Mouse (Mus musculus): ENCODE data around the gene Camta1. TPM values are rescaled to one million over a fixed set of nuclear protein-coding genes. Genes with fewer than 3 reads are reported as not detected.

The Camta1 gene
- polyA plus RNA-seq, 1 experiment from 2014 or later: 171 TPM

- H3K27me3 ChIP-seq (ENCODE audit: control insufficient read depth, insufficient read depth, low read length): no peaks in the 10 kb centered on the region
- no peak overlapping the region for H3K27ac ChIP-seq
- H3K4me2 ChIP-seq (replicated peaks): no peak overlapping the region
- H3K4me1 ChIP-seq (replicated peaks; ENCODE audit: control insufficient read depth, insufficient read depth, low read length): peaks cover 32% of the 10 kb centered on the region
- 35% methylated on average over 4 of the region's 4 CpGs for WGBS
- H3K4me3 ChIP-seq (replicated peaks; ENCODE audit: low read length): no peak overlapping the region
- ATAC-seq (ENCODE audit: low FRiP score) (no peak), DNase-seq (ENCODE audit: low spot score) (no peak)
- no peaks in the 10 kb centered on the region for H3K36me3 ChIP-seq (replicated peaks; ENCODE audit: control insufficient read depth, insufficient read depth)
- H3K9ac ChIP-seq: no peak overlapping the region
- no peaks in the 10 kb centered on the region for H3K9me3 ChIP-seq (ENCODE audit: control insufficient read depth, low read length)
Measured at GRCm38 (mm10) chr4:151215866-151216265, 645.8 kb downstream of the Camta1 start.

- H3K4me3 ChIP-seq (replicated peaks; ENCODE audit: low read length): no peak overlapping the region
- no peak for ATAC-seq (ENCODE audit: low FRiP score)
- H3K9ac ChIP-seq: no peak overlapping the region
- no peak overlapping the region for H3K4me2 ChIP-seq (replicated peaks)
- H3K36me3 ChIP-seq (replicated peaks; ENCODE audit: control insufficient read depth, insufficient read depth): no peaks in the 10 kb centered on the region
- WGBS: 58% methylated on average over 1 of the region's 1 CpGs
- peaks cover 32% of the 10 kb centered on the region for H3K4me1 ChIP-seq (replicated peaks; ENCODE audit: control insufficient read depth, insufficient read depth, low read length)
- no peak overlapping the region for H3K27ac ChIP-seq
- no peaks in the 10 kb centered on the region for H3K9me3 ChIP-seq (ENCODE audit: control insufficient read depth, low read length)
- H3K27me3 ChIP-seq (ENCODE audit: control insufficient read depth, insufficient read depth, low read length): no peaks in the 10 kb centered on the region
- no peak for DNase-seq (ENCODE audit: low spot score)
Measured at GRCm38 (mm10) chr4:151215179-151215578, 646.5 kb downstream of the Camta1 start.

GRCm38 (mm10) chr4:151213475-151213874, 648.2 kb downstream of the Camta1 start:
- no peak overlapping the region for H3K4me3 ChIP-seq (replicated peaks; ENCODE audit: low read length)
- ATAC-seq (ENCODE audit: low FRiP score) (no peak), DNase-seq (ENCODE audit: low spot score) (no peak)
- no peak overlapping the region for H3K27ac ChIP-seq
- H3K9ac ChIP-seq: no peak overlapping the region
- H3K36me3 ChIP-seq (replicated peaks; ENCODE audit: control insufficient read depth, insufficient read depth): no peaks in the 10 kb centered on the region
- H3K4me1 ChIP-seq (replicated peaks; ENCODE audit: control insufficient read depth, insufficient read depth, low read length): peaks cover 32% of the 10 kb centered on the region
- WGBS: 36% methylated on average over 11 of the region's 11 CpGs
- H3K27me3 ChIP-seq (ENCODE audit: control insufficient read depth, insufficient read depth, low read length): no peaks in the 10 kb centered on the region
- H3K4me2 ChIP-seq (replicated peaks): no peak overlapping the region
- no peaks in the 10 kb centered on the region for H3K9me3 ChIP-seq (ENCODE audit: control insufficient read depth, low read length)

- H3K9ac ChIP-seq: no peak overlapping the region
- H3K4me2 ChIP-seq (replicated peaks): no peak overlapping the region
- no peak overlapping the region for H3K4me3 ChIP-seq (replicated peaks; ENCODE audit: low read length)
- ATAC-seq (ENCODE audit: low FRiP score): no peak
- WGBS: 88% methylated on average over 6 of the region's 6 CpGs
- DNase-seq (ENCODE audit: low spot score): no peak
- H3K4me1 ChIP-seq (replicated peaks; ENCODE audit: control insufficient read depth, insufficient read depth, low read length): peaks cover 39% of the 10 kb centered on the region
- no peaks in the 10 kb centered on the region for H3K27me3 ChIP-seq (ENCODE audit: control insufficient read depth, insufficient read depth, low read length)
- H3K9me3 ChIP-seq (ENCODE audit: control insufficient read depth, low read length): no peaks in the 10 kb centered on the region
- no peaks in the 10 kb centered on the region for H3K36me3 ChIP-seq (replicated peaks; ENCODE audit: control insufficient read depth, insufficient read depth)
- no peak overlapping the region for H3K27ac ChIP-seq
Measured at GRCm38 (mm10) chr4:151211992-151212391, 649.7 kb downstream of the Camta1 start.

DNA sequence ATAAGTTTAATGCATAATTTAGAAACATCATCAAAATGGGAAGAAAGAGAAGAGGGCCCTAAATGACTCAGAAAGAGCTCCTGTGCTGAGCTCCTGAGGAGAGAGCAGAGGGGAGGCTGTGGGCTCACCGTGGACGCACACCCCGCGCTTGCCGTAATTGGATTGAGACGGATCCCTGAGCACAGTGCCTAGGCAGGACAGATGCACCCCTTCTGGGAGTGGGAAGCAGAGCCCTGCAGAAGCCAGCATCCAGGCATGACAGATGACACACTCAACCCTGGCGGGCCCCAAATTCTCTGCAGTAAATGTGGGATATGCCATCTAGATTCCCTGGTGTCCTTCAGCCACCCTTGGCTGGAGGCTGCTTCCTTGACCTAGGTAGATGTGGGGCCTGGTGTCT, 654.1 kb downstream of the Camta1 start:
- no peak overlapping the region for H3K27ac ChIP-seq
- no peaks in the 10 kb centered on the region for H3K9me3 ChIP-seq (ENCODE audit: control insufficient read depth, low read length)
- no peak overlapping the region for H3K9ac ChIP-seq
- no peaks in the 10 kb centered on the region for H3K27me3 ChIP-seq (ENCODE audit: control insufficient read depth, insufficient read depth, low read length)
- 59% methylated on average over 7 of the region's 7 CpGs for WGBS
- peaks cover 7% of the 10 kb centered on the region; the same call in 1 of the 2 replicates for H3K4me1 ChIP-seq (replicated peaks; ENCODE audit: control insufficient read depth, insufficient read depth, low read length)
- no peak overlapping the region for H3K4me3 ChIP-seq (replicated peaks; ENCODE audit: low read length)
- no peaks in the 10 kb centered on the region for H3K36me3 ChIP-seq (replicated peaks; ENCODE audit: control insufficient read depth, insufficient read depth)
- DNase-seq (ENCODE audit: low spot score) (no peak), ATAC-seq (ENCODE audit: low FRiP score) (no peak)
- H3K4me2 ChIP-seq (replicated peaks): no peak overlapping the region

GRCm38 (mm10) chr4:151202891-151203290, 658.8 kb downstream of the Camta1 start:
- H3K4me2 ChIP-seq (replicated peaks): no peak overlapping the region
- H3K9me3 ChIP-seq (ENCODE audit: control insufficient read depth, low read length): no peaks in the 10 kb centered on the region
- DNase-seq (ENCODE audit: low spot score) (no peak), ATAC-seq (ENCODE audit: low FRiP score) (no peak)
- no peaks in the 10 kb centered on the region for H3K36me3 ChIP-seq (replicated peaks; ENCODE audit: control insufficient read depth, insufficient read depth)
- H3K4me1 ChIP-seq (replicated peaks; ENCODE audit: control insufficient read depth, insufficient read depth, low read length): peaks cover 5% of the 10 kb centered on the region; the same call in 1 of the 2 replicates
- H3K9ac ChIP-seq: no peak overlapping the region
- H3K27ac ChIP-seq: no peak overlapping the region
- no peak overlapping the region for H3K4me3 ChIP-seq (replicated peaks; ENCODE audit: low read length)
- WGBS: 61% methylated on average over 6 of the region's 6 CpGs
- no peaks in the 10 kb centered on the region for H3K27me3 ChIP-seq (ENCODE audit: control insufficient read depth, insufficient read depth, low read length)

GRCm38 (mm10) chr4:151200316-151200715, 661.4 kb downstream of the Camta1 start:
- no peak overlapping the region for H3K4me3 ChIP-seq (replicated peaks; ENCODE audit: low read length)
- no peak overlapping the region for H3K9ac ChIP-seq
- no peaks in the 10 kb centered on the region for H3K9me3 ChIP-seq (ENCODE audit: control insufficient read depth, low read length)
- no peaks in the 10 kb centered on the region for H3K27me3 ChIP-seq (ENCODE audit: control insufficient read depth, insufficient read depth, low read length)
- 85% methylated on average over 9 of the region's 9 CpGs for WGBS
- H3K4me1 ChIP-seq (replicated peaks; ENCODE audit: control insufficient read depth, insufficient read depth, low read length): peaks cover 5% of the 10 kb centered on the region
- H3K27ac ChIP-seq: no peak overlapping the region
- DNase-seq (ENCODE audit: low spot score) (no peak), ATAC-seq (ENCODE audit: low FRiP score) (no peak)
- no peaks in the 10 kb centered on the region for H3K36me3 ChIP-seq (replicated peaks; ENCODE audit: control insufficient read depth, insufficient read depth)
- no peak overlapping the region for H3K4me2 ChIP-seq (replicated peaks)

- Histone ChIP-seq H3K4me1 (replicated peaks; ENCODE audit: control insufficient read depth, insufficient read depth, low read length) (peaks cover 24% of the 10 kb centered on the region), H3K36me3 (replicated peaks; ENCODE audit: control insufficient read depth, insufficient read depth) (no peaks in the 10 kb centered on the region), H3K9ac (no peak overlapping the region), H3K4me2 (replicated peaks) (no peak overlapping the region), H3K4me3 (replicated peaks; ENCODE audit: low read length) (no peak overlapping the region), H3K27me3 (ENCODE audit: control insufficient read depth, insufficient read depth, low read length) (no peaks in the 10 kb centered on the region), H3K27ac (peak overlapping the region; percentile 36; the same call in 1 of the 2 replicates), H3K9me3 (ENCODE audit: control insufficient read depth, low read length) (no peaks in the 10 kb centered on the region)
- WGBS: 36% methylated on average over 10 of the region's 10 CpGs
- ATAC-seq (ENCODE audit: low FRiP score) (no peak), DNase-seq (ENCODE audit: low spot score) (no peak)
Measured at GRCm38 (mm10) chr4:151195126-151195525, 666.5 kb downstream of the Camta1 start.

GRCm38 (mm10) chr4:151194715-151195097, 667.0 kb downstream of the Camta1 start:
- ATAC-seq (ENCODE audit: low FRiP score) (peak; percentile 58; the same call in 1 of the 2 replicates), DNase-seq (ENCODE audit: low spot score) (no peak)
- Histone ChIP-seq H3K27me3 (ENCODE audit: control insufficient read depth, insufficient read depth, low read length) (no peaks in the 10 kb centered on the region), H3K4me1 (replicated peaks; ENCODE audit: control insufficient read depth, insufficient read depth, low read length) (peaks cover 24% of the 10 kb centered on the region), H3K27ac (0 out of 2 replicates have a peak overlapping the region, but pooled peaks have one; percentile 36), H3K9me3 (ENCODE audit: control insufficient read depth, low read length) (no peaks in the 10 kb centered on the region), H3K4me3 (replicated peaks; ENCODE audit: low read length) (no peak overlapping the region), H3K9ac (no peak overlapping the region), H3K4me2 (replicated peaks) (no peak overlapping the region), H3K36me3 (replicated peaks; ENCODE audit: control insufficient read depth, insufficient read depth) (no peaks in the 10 kb centered on the region)
- 24% methylated on average over 4 of the region's 4 CpGs for WGBS
